Mouse (Mus musculus): ENCODE data around the gene Plcb3. TPM values are rescaled to one million over a fixed set of nuclear protein-coding genes. Genes with fewer than 3 reads are reported as not detected.

The Plcb3 gene
- polyA plus RNA-seq, 1 experiment from 2014 or later = 44.8 TPM

GRCm38 (mm10) chr19:6954046-6954445 is 22.2 kb downstream of the Plcb3 start:
- no peaks in the 10 kb centered on the region for H3K27me3 ChIP-seq
- WGBS = 50% methylated on average over 9 of the region's 9 CpGs
- H3K27ac ChIP-seq = no peak overlapping the region
- peaks cover 54% of the 10 kb centered on the region for H3K36me3 ChIP-seq
- no peak overlapping the region for H3K4me2 ChIP-seq
- no peak overlapping the region for H3K9ac ChIP-seq
- H3K4me1 ChIP-seq = peaks cover 29% of the 10 kb centered on the region
- H3K4me3 ChIP-seq (replicated peaks) = no peak overlapping the region
- no peaks in the 10 kb centered on the region for H3K9me3 ChIP-seq (replicated peaks)
- no peak for ATAC-seq (replicated peaks; ENCODE audit: low FRiP score)

- peak overlapping the region; percentile 68 for H3K9ac ChIP-seq
- H3K9me3 ChIP-seq (replicated peaks) = no peaks in the 10 kb centered on the region
- 0 out of 2 replicates have a peak, but pooled peaks have one; percentile 10 for ATAC-seq (replicated peaks; ENCODE audit: low FRiP score)
- 8% methylated on average over 3 of the region's 3 CpGs for WGBS
- H3K27me3 ChIP-seq = no peaks in the 10 kb centered on the region
- peaks cover 29% of the 10 kb centered on the region for H3K4me1 ChIP-seq
- peak overlapping the region; percentile 96 for H3K27ac ChIP-seq
- peaks cover 41% of the 10 kb centered on the region for H3K36me3 ChIP-seq
- peak overlapping the region; percentile 54 for H3K4me3 ChIP-seq (replicated peaks)
- peak overlapping the region; percentile 92 for H3K4me2 ChIP-seq
These were observed 23.6 kb downstream of the Plcb3 start for GRCm38 (mm10) chr19:6952712-6953037.

- H3K9me3 ChIP-seq (replicated peaks) = no peaks in the 10 kb centered on the region
- peaks cover 29% of the 10 kb centered on the region for H3K4me1 ChIP-seq
- H3K4me3 ChIP-seq (replicated peaks) = peak overlapping the region; percentile 54
- peaks cover 37% of the 10 kb centered on the region for H3K36me3 ChIP-seq
- H3K27me3 ChIP-seq = no peaks in the 10 kb centered on the region
- H3K4me2 ChIP-seq = peak overlapping the region; percentile 92
- peak; percentile 40 for ATAC-seq (replicated peaks; ENCODE audit: low FRiP score)
- peak overlapping the region; percentile 96 for H3K27ac ChIP-seq
- 1% methylated on average over 31 of the region's 31 CpGs for WGBS
- peak overlapping the region; percentile 68 for H3K9ac ChIP-seq
These were observed 24.1 kb downstream of the Plcb3 start for GRCm38 (mm10) chr19:6951994-6952711.

GRCm38 (mm10) chr19:6951381-6951968 is 24.8 kb downstream of the Plcb3 start:
- H3K4me2 ChIP-seq = peak overlapping the region; percentile 92
- peaks cover 35% of the 10 kb centered on the region for H3K36me3 ChIP-seq
- H3K27ac ChIP-seq = peak overlapping the region; percentile 96
- no peaks in the 10 kb centered on the region for H3K9me3 ChIP-seq (replicated peaks)
- peaks cover 29% of the 10 kb centered on the region for H3K4me1 ChIP-seq
- peak overlapping the region; percentile 68 for H3K9ac ChIP-seq
- peak; percentile 81 for ATAC-seq (replicated peaks; ENCODE audit: low FRiP score)
- peak overlapping the region; percentile 54 for H3K4me3 ChIP-seq (replicated peaks)
- H3K27me3 ChIP-seq = no peaks in the 10 kb centered on the region
- WGBS = under 1% methylated on average over 35 of the region's 35 CpGs

GRCm38 (mm10) chr19:6950613-6951153 is 25.6 kb downstream of the Plcb3 start:
- Histone ChIP-seq H3K27ac (peak overlapping the region; percentile 96), H3K27me3 (no peaks in the 10 kb centered on the region), H3K4me2 (peak overlapping the region; percentile 92), H3K36me3 (peaks cover 32% of the 10 kb centered on the region), H3K9ac (peak overlapping the region; percentile 68), H3K4me3 (replicated peaks) (peak overlapping the region; percentile 54), H3K9me3 (replicated peaks) (no peaks in the 10 kb centered on the region), H3K4me1 (peaks cover 29% of the 10 kb centered on the region)
- ATAC-seq (replicated peaks; ENCODE audit: low FRiP score) = peak; percentile 38
- under 1% methylated on average over 28 of the region's 28 CpGs for WGBS

- peak overlapping the region; percentile 68; the same call in 1 of the 2 replicates for H3K9ac ChIP-seq
- peak overlapping the region; percentile 92 for H3K4me2 ChIP-seq
- 54% methylated on average over 5 of the region's 5 CpGs for WGBS
- H3K27ac ChIP-seq = peak overlapping the region; percentile 96
- H3K9me3 ChIP-seq (replicated peaks) = no peaks in the 10 kb centered on the region
- H3K4me1 ChIP-seq = peaks cover 29% of the 10 kb centered on the region
- peak overlapping the region; percentile 54 for H3K4me3 ChIP-seq (replicated peaks)
- no peak for ATAC-seq (replicated peaks; ENCODE audit: low FRiP score)
- no peaks in the 10 kb centered on the region for H3K27me3 ChIP-seq
- H3K36me3 ChIP-seq = peaks cover 26% of the 10 kb centered on the region
These were observed 26.3 kb downstream of the Plcb3 start for GRCm38 (mm10) chr19:6949951-6950350.

- Histone ChIP-seq H3K4me1 (peaks cover 29% of the 10 kb centered on the region), H3K9ac (no peak overlapping the region), H3K4me2 (peak overlapping the region; percentile 92; the same call in 1 of the 2 replicates), H3K36me3 (peaks cover 26% of the 10 kb centered on the region), H3K4me3 (replicated peaks) (0 out of 2 replicates have a peak overlapping the region, but pooled peaks have one; percentile 54), H3K27ac (0 out of 2 replicates have a peak overlapping the region, but pooled peaks have one; percentile 16), H3K27me3 (no peaks in the 10 kb centered on the region), H3K9me3 (replicated peaks) (no peaks in the 10 kb centered on the region)
- 85% methylated on average over 5 of the region's 5 CpGs for WGBS
- no peak for ATAC-seq (replicated peaks; ENCODE audit: low FRiP score)
These were observed 26.7 kb downstream of the Plcb3 start for GRCm38 (mm10) chr19:6949532-6949931.

GRCm38 (mm10) chr19:6948186-6948585 is 28.1 kb downstream of the Plcb3 start:
- H3K27ac ChIP-seq = no peak overlapping the region
- no peaks in the 10 kb centered on the region for H3K9me3 ChIP-seq (replicated peaks)
- no peak for ATAC-seq (replicated peaks; ENCODE audit: low FRiP score)
- 80% methylated on average over 4 of the region's 4 CpGs for WGBS
- H3K4me1 ChIP-seq = peaks cover 32% of the 10 kb centered on the region
- peaks cover 17% of the 10 kb centered on the region; the same call in 1 of the 2 replicates for H3K36me3 ChIP-seq
- H3K4me3 ChIP-seq (replicated peaks) = no peak overlapping the region
- H3K9ac ChIP-seq = no peak overlapping the region
- no peak overlapping the region for H3K4me2 ChIP-seq
- no peaks in the 10 kb centered on the region for H3K27me3 ChIP-seq

- no peak for ATAC-seq (replicated peaks; ENCODE audit: low FRiP score)
- no peak overlapping the region for H3K9ac ChIP-seq
- H3K27me3 ChIP-seq = no peaks in the 10 kb centered on the region
- WGBS = 56% methylated on average over 4 of the region's 4 CpGs
- no peaks in the 10 kb centered on the region for H3K9me3 ChIP-seq (replicated peaks)
- H3K4me3 ChIP-seq (replicated peaks) = no peak overlapping the region
- peaks cover 17% of the 10 kb centered on the region; the same call in 1 of the 2 replicates for H3K36me3 ChIP-seq
- peaks cover 32% of the 10 kb centered on the region for H3K4me1 ChIP-seq
- no peak overlapping the region for H3K4me2 ChIP-seq
- H3K27ac ChIP-seq = no peak overlapping the region
These were observed 28.5 kb downstream of the Plcb3 start for GRCm38 (mm10) chr19:6947742-6948141.

- Histone ChIP-seq H3K36me3 (peaks cover 17% of the 10 kb centered on the region; the same call in 1 of the 2 replicates), H3K4me1 (peaks cover 25% of the 10 kb centered on the region), H3K4me3 (replicated peaks) (no peak overlapping the region), H3K27ac (no peak overlapping the region), H3K4me2 (no peak overlapping the region), H3K27me3 (no peaks in the 10 kb centered on the region), H3K9me3 (replicated peaks) (no peaks in the 10 kb centered on the region), H3K9ac (no peak overlapping the region)
- ATAC-seq (replicated peaks; ENCODE audit: low FRiP score) = no peak
- 93% methylated on average over 6 of the region's 6 CpGs for WGBS
These were observed 32.6 kb downstream of the Plcb3 start for GRCm38 (mm10) chr19:6943709-6944108.

GRCm38 (mm10) chr19:6942764-6943163 is 33.5 kb downstream of the Plcb3 start:
- Histone ChIP-seq H3K36me3 (peaks cover 17% of the 10 kb centered on the region; the same call in 1 of the 2 replicates), H3K27me3 (no peaks in the 10 kb centered on the region)
- no peak for ATAC-seq (replicated peaks; ENCODE audit: low FRiP score)

GRCm38 (mm10) chr19:6942249-6942691 is 34.0 kb downstream of the Plcb3 start, which contains the start of gene Gpr137:
Gpr137 (minus strand) TSS chr19:6942480.
- peak within 1 kb of the TSS; percentile 99 for H3K27ac ChIP-seq
- peak within 1 kb of the TSS; percentile 93 for H3K9ac ChIP-seq
- no peaks in the 10 kb centered on the region for H3K27me3 ChIP-seq
- no peaks in the 10 kb centered on the region for H3K9me3 ChIP-seq (replicated peaks)
- peak within 1 kb of the TSS; percentile 88 for H3K4me3 ChIP-seq (replicated peaks)
- peaks cover 33% of the 10 kb centered on the region for H3K4me1 ChIP-seq
- peak within 1 kb of the TSS; percentile 94 for H3K4me2 ChIP-seq
- peaks cover 16% of the 10 kb centered on the region; the same call in 1 of the 2 replicates for H3K36me3 ChIP-seq
- under 1% methylated on average over 27 of the region's 27 CpGs for WGBS
- peak; percentile 93 for ATAC-seq (replicated peaks; ENCODE audit: low FRiP score)

More at GRCm38 (mm10) chr19:6942764-6943163, 33.5 kb downstream of the Plcb3 start:
- Histone ChIP-seq H3K9ac (peak overlapping the region; percentile 93), H3K27ac (peak overlapping the region; percentile 99), H3K4me3 (replicated peaks) (peak overlapping the region; percentile 88), H3K4me2 (peak overlapping the region; percentile 94), H3K4me1 (peaks cover 31% of the 10 kb centered on the region), H3K9me3 (replicated peaks) (no peaks in the 10 kb centered on the region)
- WGBS = 27% methylated on average over 5 of the region's 5 CpGs

All from kidney, embryonic 15.5 days (tissue).